Comparison of ENCODE assay signal across 16 mouse cellular contexts in the genomic region with DNA sequence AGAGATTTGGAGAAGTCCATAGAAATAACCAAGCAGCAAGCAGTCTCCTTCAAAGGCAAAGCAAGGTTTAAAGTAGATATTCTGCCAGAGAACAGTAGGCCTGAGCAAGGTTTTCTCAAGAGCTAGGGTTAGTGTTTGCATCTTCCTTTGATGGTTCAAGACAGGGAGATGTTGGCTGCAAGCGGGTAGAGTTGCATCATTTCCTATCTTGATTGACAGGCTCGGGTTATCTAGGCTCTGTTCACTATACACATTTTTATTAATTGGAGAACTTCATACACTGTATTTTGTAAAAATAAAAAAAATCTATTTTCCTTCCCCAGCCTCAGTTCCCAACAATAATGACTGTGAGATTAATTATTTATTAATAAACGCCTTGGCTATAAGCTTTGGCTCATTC.
"Had no signal": no experiment of that assay in that cellular context is flagged by ENCODE, and none has a peak within 500 bp of the region (broad histone marks: within the 10 kb centered on the region; RNA-seq: fewer than 3 reads in every experiment).

No protein-coding gene starts in this region.

- H3K36me3 ChIP-seq: lung, embryonic 15.5 days; midbrain, embryonic 13.5 days; midbrain, embryonic 15.5 days; stomach, embryonic 15.5 days had no signal

- H3K4me3 ChIP-seq: lung, embryonic 15.5 days; megakaryocyte, embryonic 14.5 days; midbrain, embryonic 13.5 days; midbrain, embryonic 15.5 days; stomach, embryonic 15.5 days had no signal

- H3K4me2 ChIP-seq: lung, embryonic 15.5 days; midbrain, embryonic 11.5 days; midbrain, embryonic 13.5 days; midbrain, embryonic 15.5 days; stomach, embryonic 15.5 days had no signal

- DNase-seq: lung, adult 2 months; lung, postnatal 14 days; lung, postnatal 36 days; right cerebral cortex, postnatal 14 days; thymus, postnatal 14 days; thymus, postnatal 36 days had no signal

- H3K27me3 ChIP-seq: lung, embryonic 15.5 days; midbrain, embryonic 13.5 days; midbrain, embryonic 15.5 days; stomach, embryonic 15.5 days had no signal

- H3K9ac ChIP-seq: liver, embryonic 14.5 days; lung, embryonic 15.5 days; midbrain, embryonic 13.5 days; midbrain, embryonic 15.5 days; stomach, embryonic 15.5 days had no signal

- H3K9me3 ChIP-seq: lung, embryonic 15.5 days; megakaryocyte, embryonic 14.5 days; midbrain, embryonic 13.5 days; midbrain, embryonic 15.5 days; stomach, embryonic 15.5 days had no signal

- H3K4me1 ChIP-seq: lung, embryonic 15.5 days; midbrain, embryonic 13.5 days; midbrain, embryonic 15.5 days; stomach, embryonic 15.5 days had no signal

- H3K27ac ChIP-seq: liver, embryonic 14.5 days; lung, embryonic 15.5 days; macrophage; midbrain, embryonic 13.5 days; midbrain, embryonic 15.5 days; stomach, embryonic 15.5 days; stomach, postnatal 0 days had no signal

- ATAC-seq: lung, postnatal 0 days; midbrain, embryonic 13.5 days; midbrain, embryonic 15.5 days had no signal
